Mouse (Mus musculus) heart, adult 2 months (tissue): Measurements from ENCODE around the gene Gm34302.

Source experiments
- CTCF ChIP-seq: fragments of 200-600 bp; IDR thresholded peaks from 2 replicates; pipeline ENCODE4 v1.8.1; 2022; ENCODE audit warnings: antibody characterized with exemption, mild to moderate bottlenecking, moderate library complexity
- EP300 ChIP-seq: fragments of 200-500 bp; IDR thresholded peaks from 2 replicates; pipeline ENCODE4 v1.6.1; 2011; ENCODE audit warnings: low read depth, low read length, control low read depth; ENCODE audit not compliant: insufficient read depth
- POLR2A ChIP-seq: fragments of 200-500 bp; IDR thresholded peaks from 2 replicates; pipeline ENCODE4 v1.6.1; 2011; ENCODE audit warnings: mild to moderate bottlenecking, low read depth, low read length, control low read depth; ENCODE audit not compliant: insufficient read depth

- no peak for TF ChIP-seq CTCF
- no peak for TF ChIP-seq POLR2A
- no peak for TF ChIP-seq EP300
Observed at GRCm38 (mm10) chr3:63508924-63509323, 25.2 kb upstream of the Gm34302 start.
